Mouse (Mus musculus) heart, embryonic 16.5 days (tissue): ENCODE measurements around the gene A630076J17Rik. TPM values are rescaled to one million over a fixed set of nuclear protein-coding genes. Genes with fewer than 3 reads are reported as not detected.
A peak's percentile ranks its signal among the peaks of the same experiment; 100 is the strongest.

Experiments used
- ATAC-seq: fragments of 200-750 bp; cut with Nextera tagmentation; replicated peaks from 2 replicates; pipeline ENCODE4 v1.8.0; 2017; ENCODE audit warnings: moderate number of reproducible peaks; ENCODE audit not compliant: insufficient read depth, low FRiP score; ENCODE audit errors: extremely low read depth
- H3K27ac ChIP-seq: fragments of 300-500 bp; sonication (generic); 2 replicates; pipeline ENCODE4 v1.5.1; 2014; ENCODE audit warnings: mild to moderate bottlenecking, low read length, control low read depth, moderate library complexity
- H3K27me3 ChIP-seq: fragments of 300-500 bp; sonication (generic); 2 replicates; pipeline ENCODE4 v1.6.1; 2014; ENCODE audit warnings: low read length, mixed read lengths; ENCODE audit not compliant: control insufficient read depth, insufficient read depth
- H3K36me3 ChIP-seq: fragments of 300-500 bp; sonication (generic); 2 replicates; pipeline ENCODE4 v1.6.1; 2014; ENCODE audit not compliant: control insufficient read depth, insufficient read depth
- H3K4me1 ChIP-seq: fragments of 300-500 bp; sonication (generic); 2 replicates; pipeline ENCODE4 v1.6.1; 2014; ENCODE audit warnings: low read length, mixed read lengths; ENCODE audit not compliant: control insufficient read depth, insufficient read depth
- H3K4me2 ChIP-seq: fragments of 300-500 bp; sonication (generic); 2 replicates; pipeline ENCODE4 v1.6.1; 2014; ENCODE audit warnings: low read depth, mild to moderate bottlenecking, control low read depth, low read length
- H3K4me3 ChIP-seq: fragments of 300-500 bp; sonication (generic); 2 replicates; pipeline ENCODE4 v1.5.1; 2014; ENCODE audit warnings: mild to moderate bottlenecking, control low read depth, low read length
- H3K9ac ChIP-seq: fragments of 300-500 bp; sonication (generic); 2 replicates; pipeline ENCODE4 v1.6.1; 2014; ENCODE audit warnings: low read length, control low read depth
- H3K9me3 ChIP-seq: fragments of 300-500 bp; sonication (generic); replicated peaks from 2 replicates; pipeline ENCODE4 v1.6.1; 2016; ENCODE audit warnings: low read length; ENCODE audit not compliant: control insufficient read depth
- WGBS: fragments of 180-500 bp; shearing (Covaris S2); extraction: QIAGEN DNeasy Blood & Tissue Kit; methylation state at CpG from one replicate; pipeline ENCODE4 v1.1.7; 2014; 5-methylcytosine and 5-hydroxymethylcytosine counted together
- polyA plus RNA-seq: library from polyadenylated mRNA; unstranded; fragments of >200 nt; fragmentation: Nextera tagmentation; extraction: Ambion mirVana; gene quantifications from 2 replicates; pipeline ENCODE4 v1.2.1, GENCODE M21; 2015

The A630076J17Rik gene
- polyA plus RNA-seq, 1 experiment from 2014 or later, result 0.24 TPM

GRCm38 (mm10) chr3:107221608-107222007 is 8.8 kb upstream of the A630076J17Rik start, which contains the start of gene Cym:
TSS of gene Cym (minus strand) at chr3:107221732.
- no peaks in the 10 kb centered on the region for H3K4me1 ChIP-seq
- no peak within 1 kb of the TSS for H3K4me2 ChIP-seq
- no peaks in the 10 kb centered on the region for H3K36me3 ChIP-seq
- H3K9ac ChIP-seq, result no peak within 1 kb of the TSS
- H3K27me3 ChIP-seq, result peaks cover 4% of the 10 kb centered on the region; the same call in 1 of the 2 replicates
- 76% methylated on average over 10 of the region's 10 CpGs for WGBS
- H3K27ac ChIP-seq, result no peak within 1 kb of the TSS
- no peaks in the 10 kb centered on the region; the same call in 1 of the 2 replicates for H3K9me3 ChIP-seq
- no peak within 1 kb of the TSS for H3K4me3 ChIP-seq
- no peak for ATAC-seq

GRCm38 (mm10) chr3:107223230-107223629 is 7.2 kb upstream of the A630076J17Rik start:
- Histone ChIP-seq H3K9me3 (no peaks in the 10 kb centered on the region; the same call in 1 of the 2 replicates), H3K4me3 (no peak overlapping the region), H3K27ac (no peak overlapping the region), H3K36me3 (no peaks in the 10 kb centered on the region), H3K9ac (no peak overlapping the region), H3K4me2 (no peak overlapping the region), H3K4me1 (no peaks in the 10 kb centered on the region), H3K27me3 (peaks cover 4% of the 10 kb centered on the region; the same call in 1 of the 2 replicates)
- no peak for ATAC-seq
- WGBS, result 18% methylated on average over 1 of the region's 1 CpGs

GRCm38 (mm10) chr3:107225820-107226219 is 4.6 kb upstream of the A630076J17Rik start:
- Histone ChIP-seq H3K9me3 (no peaks in the 10 kb centered on the region; the same call in 1 of the 2 replicates), H3K36me3 (no peaks in the 10 kb centered on the region), H3K4me2 (no peak overlapping the region), H3K4me1 (peaks cover 4% of the 10 kb centered on the region; the same call in 1 of the 2 replicates), H3K4me3 (no peak overlapping the region), H3K27me3 (no peaks in the 10 kb centered on the region), H3K9ac (no peak overlapping the region), H3K27ac (no peak overlapping the region)
- 79% methylated on average over 5 of the region's 5 CpGs for WGBS
- ATAC-seq, result no peak

GRCm38 (mm10) chr3:107229221-107229620 is 1.2 kb upstream of the A630076J17Rik start:
- no peaks in the 10 kb centered on the region; the same call in 1 of the 2 replicates for H3K9me3 ChIP-seq
- WGBS, result 70% methylated on average over 5 of the region's 5 CpGs
- no peak overlapping the region for H3K27ac ChIP-seq
- H3K9ac ChIP-seq, result no peak overlapping the region
- H3K4me1 ChIP-seq, result peaks cover 4% of the 10 kb centered on the region; the same call in 1 of the 2 replicates
- no peaks in the 10 kb centered on the region for H3K36me3 ChIP-seq
- ATAC-seq, result no peak
- H3K4me3 ChIP-seq, result no peak overlapping the region
- H3K27me3 ChIP-seq, result 0 out of 2 replicates have a peak, but pooled peaks cover 2% of the 10 kb centered on the region
- H3K4me2 ChIP-seq, result no peak overlapping the region

- peaks cover 4% of the 10 kb centered on the region; the same call in 1 of the 2 replicates for H3K4me1 ChIP-seq
- H3K9ac ChIP-seq, result no peak overlapping the region
- H3K4me2 ChIP-seq, result no peak overlapping the region
- 0 out of 2 replicates have a peak overlapping the region, but pooled peaks have one; percentile 5 for H3K27ac ChIP-seq
- no peak overlapping the region for H3K4me3 ChIP-seq
- H3K27me3 ChIP-seq, result 0 out of 2 replicates have a peak, but pooled peaks cover 2% of the 10 kb centered on the region
- 38% methylated on average over 5 of the region's 5 CpGs for WGBS
- H3K36me3 ChIP-seq, result no peaks in the 10 kb centered on the region
- H3K9me3 ChIP-seq, result no peaks in the 10 kb centered on the region
- no peak for ATAC-seq
These were observed 592 bp upstream of the A630076J17Rik start for GRCm38 (mm10) chr3:107229822-107230221.

GRCm38 (mm10) chr3:107231202-107231601 is 788 bp downstream of the A630076J17Rik start:
- WGBS, result 53% methylated on average over 4 of the region's 4 CpGs
- no peak overlapping the region for H3K27ac ChIP-seq
- no peak overlapping the region for H3K4me3 ChIP-seq
- peaks cover 4% of the 10 kb centered on the region; the same call in 1 of the 2 replicates for H3K4me1 ChIP-seq
- no peak for ATAC-seq
- H3K9ac ChIP-seq, result no peak overlapping the region
- H3K4me2 ChIP-seq, result no peak overlapping the region
- H3K36me3 ChIP-seq, result no peaks in the 10 kb centered on the region
- H3K9me3 ChIP-seq, result no peaks in the 10 kb centered on the region
- H3K27me3 ChIP-seq, result 0 out of 2 replicates have a peak, but pooled peaks cover 2% of the 10 kb centered on the region

- H3K9me3 ChIP-seq, result no peaks in the 10 kb centered on the region
- no peak for ATAC-seq
- H3K27me3 ChIP-seq, result 0 out of 2 replicates have a peak, but pooled peaks cover 2% of the 10 kb centered on the region
- no peak overlapping the region for H3K27ac ChIP-seq
- H3K4me1 ChIP-seq, result peaks cover 4% of the 10 kb centered on the region; the same call in 1 of the 2 replicates
- H3K9ac ChIP-seq, result no peak overlapping the region
- 8% methylated on average over 11 of the region's 11 CpGs for WGBS
- no peak overlapping the region for H3K4me3 ChIP-seq
- H3K4me2 ChIP-seq, result peak overlapping the region; percentile 40
- H3K36me3 ChIP-seq, result no peaks in the 10 kb centered on the region
These were observed 3.0 kb downstream of the A630076J17Rik start for GRCm38 (mm10) chr3:107233351-107233813.

- Histone ChIP-seq H3K27ac (no peak overlapping the region), H3K4me1 (peaks cover 4% of the 10 kb centered on the region; the same call in 1 of the 2 replicates), H3K9me3 (no peaks in the 10 kb centered on the region), H3K36me3 (no peaks in the 10 kb centered on the region), H3K4me3 (no peak overlapping the region), H3K9ac (no peak overlapping the region), H3K27me3 (0 out of 2 replicates have a peak, but pooled peaks cover 2% of the 10 kb centered on the region), H3K4me2 (no peak overlapping the region)
- WGBS, result 26% methylated on average over 2 of the region's 2 CpGs
- no peak for ATAC-seq
These were observed 3.5 kb downstream of the A630076J17Rik start for GRCm38 (mm10) chr3:107233945-107234344.

- Histone ChIP-seq H3K4me2 (no peak overlapping the region), H3K9ac (no peak overlapping the region), H3K27ac (no peak overlapping the region), H3K9me3 (no peaks in the 10 kb centered on the region), H3K4me1 (no peaks in the 10 kb centered on the region), H3K27me3 (no peaks in the 10 kb centered on the region), H3K4me3 (no peak overlapping the region), H3K36me3 (no peaks in the 10 kb centered on the region)
- no peak for ATAC-seq
- 55% methylated on average over 2 of the region's 2 CpGs for WGBS
These were observed 7.6 kb downstream of the A630076J17Rik start for GRCm38 (mm10) chr3:107238051-107238450.
